ENCODE assay signal across 18 mouse cellular contexts in the genomic region with DNA sequence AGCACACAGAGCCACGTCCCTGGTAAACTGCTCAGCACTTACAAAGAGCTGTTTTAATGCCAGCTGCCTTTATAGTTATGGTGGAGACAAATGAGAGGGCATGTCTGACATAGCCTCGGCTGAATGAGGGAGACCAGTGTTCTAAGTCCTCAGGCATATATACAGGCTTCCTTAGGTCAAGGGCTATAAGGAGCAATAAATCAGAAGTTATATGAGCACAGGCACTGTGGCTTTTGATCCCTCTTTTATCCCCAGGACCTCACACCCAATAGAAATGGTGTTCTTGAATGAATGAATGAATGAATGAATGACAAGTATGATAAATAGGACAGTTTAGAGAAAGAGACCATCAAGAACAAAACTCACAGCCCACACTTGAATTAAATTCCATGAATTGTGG. TPM values are rescaled to one million over a fixed set of nuclear protein-coding genes. Genes with fewer than 3 reads are reported as not detected.
DNase-seq lines count a peak whose midpoint lies in the region; ATAC-seq lines count a peak whose summit lies in the region.
"Had no signal": no experiment of that assay in that cellular context is flagged by ENCODE, and none has a peak within 500 bp of the region (broad histone marks: within the 10 kb centered on the region; RNA-seq: fewer than 3 reads in every experiment).

No protein-coding gene starts in this region.

- no peak overlapping the region for H3K9ac ChIP-seq in midbrain, embryonic 14.5 days (replicated peaks; ENCODE audit: low read length)
- 0 out of 2 replicates have a peak overlapping the region, but pooled peaks have one; percentile 18 for H3K9ac ChIP-seq in neural tube, embryonic 15.5 days (replicated peaks)
- H3K9ac ChIP-seq: heart, embryonic 12.5 days; limb, embryonic 15.5 days; liver, embryonic 14.5 days; lung, embryonic 14.5 days had no signal

- H3K4me1 ChIP-seq in megakaryocyte, embryonic 14.5 days, result peaks cover 87% of the 10 kb centered on the region
- H3K4me1 ChIP-seq in midbrain, embryonic 14.5 days (ENCODE audit: control insufficient read depth, insufficient read depth, low read length), result peaks cover 31% of the 10 kb centered on the region
- H3K4me1 ChIP-seq in neural tube, embryonic 15.5 days, result peaks cover 45% of the 10 kb centered on the region

- DNase-seq in heart, adult 11 months, result peak; percentile 54
- DNase-seq in heart, adult 18-20 months, result no peak
- DNase-seq in midbrain, embryonic 14.5 days, result no peak
- no peak for DNase-seq in layer of hippocampus, adult 9-10 months (ENCODE audit: low spot score)
- DNase-seq: adrenal gland, postnatal 36 days; cerebellum, adult 9-11 months; heart, postnatal 10 days; lung, embryonic 14.5 days had no signal

- 53% methylated on average over 2 of the region's 2 CpGs for WGBS in midbrain, embryonic 14.5 days
- 9% methylated on average over 2 of the region's 2 CpGs for WGBS in neural tube, embryonic 15.5 days

- no peak overlapping the region for H3K27ac ChIP-seq in midbrain, embryonic 14.5 days (replicated peaks; ENCODE audit: low read depth, low read length)
- no peak overlapping the region for H3K27ac ChIP-seq in neural tube, embryonic 15.5 days (replicated peaks)
- H3K27ac ChIP-seq: embryonic facial prominence, embryonic 10.5 days; forebrain, embryonic 10.5 days; left cerebral cortex, adult 2 months; limb, embryonic 15.5 days; liver, embryonic 14.5 days had no signal

- no peak for ATAC-seq in megakaryocyte, adult 5-6 weeks (ENCODE audit: poor library complexity, severe bottlenecking)
- no peak for ATAC-seq in midbrain, embryonic 14.5 days (ENCODE audit: low FRiP score, low TSS enrichment)
- ATAC-seq in neural tube, embryonic 15.5 days (ENCODE audit: low FRiP score), result no peak
- ATAC-seq: intestine, postnatal 0 days had no signal

- no peaks in the 10 kb centered on the region for H3K9me3 ChIP-seq in megakaryocyte, embryonic 14.5 days
- no peaks in the 10 kb centered on the region for H3K9me3 ChIP-seq in midbrain, embryonic 14.5 days (ENCODE audit: control insufficient read depth, low read length)
- no peaks in the 10 kb centered on the region for H3K9me3 ChIP-seq in neural tube, embryonic 15.5 days (replicated peaks)
- H3K9me3 ChIP-seq: embryonic facial prominence, embryonic 10.5 days; forebrain, embryonic 10.5 days; heart, embryonic 12.5 days; limb, embryonic 15.5 days had no signal

- H3K36me3 ChIP-seq in megakaryocyte, embryonic 14.5 days (replicated peaks; ENCODE audit: low read length), result peaks cover 43% of the 10 kb centered on the region
- H3K36me3 ChIP-seq in midbrain, embryonic 14.5 days (ENCODE audit: control insufficient read depth, insufficient read depth, low read length), result no peaks in the 10 kb centered on the region
- H3K36me3 ChIP-seq in neural tube, embryonic 15.5 days, result no peaks in the 10 kb centered on the region
- H3K36me3 ChIP-seq: embryonic facial prominence, embryonic 10.5 days; forebrain, embryonic 10.5 days; heart, embryonic 12.5 days; limb, embryonic 15.5 days had no signal

- H3K4me3 ChIP-seq in megakaryocyte, embryonic 14.5 days (replicated peaks), result peak overlapping the region; percentile 39
- H3K4me3 ChIP-seq in midbrain, embryonic 14.5 days (replicated peaks; ENCODE audit: low read depth, low read length), result 0 out of 2 replicates have a peak overlapping the region, but pooled peaks have one; percentile 3
- no peak overlapping the region for H3K4me3 ChIP-seq in neural tube, embryonic 15.5 days (replicated peaks)
- H3K4me3 ChIP-seq: embryonic facial prominence, embryonic 10.5 days; heart, embryonic 12.5 days; limb, embryonic 15.5 days had no signal

- H3K4me2 ChIP-seq in midbrain, embryonic 14.5 days (ENCODE audit: low read length), result peak overlapping the region; percentile 66
- peak overlapping the region; percentile 87 for H3K4me2 ChIP-seq in neural tube, embryonic 15.5 days
- H3K4me2 ChIP-seq: heart, embryonic 12.5 days; limb, embryonic 15.5 days had no signal

- H3K27me3 ChIP-seq in megakaryocyte, embryonic 14.5 days (replicated peaks), result no peaks in the 10 kb centered on the region
- H3K27me3 ChIP-seq in midbrain, embryonic 14.5 days (ENCODE audit: control insufficient read depth, insufficient read depth, low read length), result no peaks in the 10 kb centered on the region
- H3K27me3 ChIP-seq in neural tube, embryonic 15.5 days (replicated peaks), result no peaks in the 10 kb centered on the region
- H3K27me3 ChIP-seq: heart, embryonic 12.5 days; limb, embryonic 15.5 days had no signal

RNA-seq across cellular contexts. Expression of gene Mrpl44, which starts 16.8 kb away (rescaled TPM):
- total RNA-seq in heart, adult 18-20 months (2021), result 10 to 100 TPM; 73.6 to 75.9 TPM
- polyA plus RNA-seq in megakaryocyte, embryonic 14.5 days (2012; ENCODE audit: insufficient read depth, low replicate concordance), result 23.6 and 32.1 TPM in 2 replicates
- total RNA-seq in megakaryocyte, adult 5-6 weeks (2015), result 18.6 and 23.2 TPM in 2 replicates
- total RNA-seq in megakaryocyte, adult 5-6 weeks (2017), result 15.4 and 20.3 TPM in 2 replicates
- polyA plus RNA-seq in midbrain, embryonic 14.5 days (2014; fragmentation: Nextera tagmentation; extraction: Ambion mirVana), result 38.7 and 42.6 TPM in 2 replicates
- 40.3 and 43.9 TPM in 2 replicates for polyA plus RNA-seq in neural tube, embryonic 15.5 days (2015; fragmentation: Nextera tagmentation; extraction: Ambion mirVana)

RNA-seq across cellular contexts. Expression of gene Wdfy1, which starts 16.9 kb away (rescaled TPM):
- total RNA-seq in heart, adult 18-20 months (2021), result 10 to 100 TPM; 11.7 to 16.7 TPM
- polyA plus RNA-seq in megakaryocyte, embryonic 14.5 days (2012; ENCODE audit: insufficient read depth, low replicate concordance), result 92.7 and 98.6 TPM in 2 replicates
- 18.4 and 21.0 TPM in 2 replicates for total RNA-seq in megakaryocyte, adult 5-6 weeks (2015)
- 9.0 and 19.3 TPM in 2 replicates for total RNA-seq in megakaryocyte, adult 5-6 weeks (2017)
- 99.6 and 132 TPM in 2 replicates for polyA plus RNA-seq in midbrain, embryonic 14.5 days (2014; fragmentation: Nextera tagmentation; extraction: Ambion mirVana)
- 96.3 and 104 TPM in 2 replicates for polyA plus RNA-seq in neural tube, embryonic 15.5 days (2015; fragmentation: Nextera tagmentation; extraction: Ambion mirVana)
